Mouse (Mus musculus) erythroblast, adult 5-6 weeks (primary cell): ENCODE data around the gene Zfp689. TPM values are rescaled to one million over a fixed set of nuclear protein-coding genes. Genes with fewer than 3 reads are reported as not detected.
"Not testable (repeated sequence)": the region's sequence is repeated elsewhere in the genome, so short reads cannot be mapped to it uniquely, and the experiment has no call there.

Source experiments
- ATAC-seq: replicated peaks from 2 replicates; pipeline ENCODE4 v1.8.0; 2016; ENCODE audit warnings: moderate number of reproducible peaks, mild to moderate bottlenecking, moderate TSS enrichment, inconsistent platforms; ENCODE audit not compliant: poor library complexity, low FRiP score, severe bottlenecking
- total RNA-seq, 2 experiments: library from RNA; stranded (forward) in 1 of 2; stranded (reverse) in 1 of 2; fragments of 150-400 nt in 1 of 2; fragments of 200-764, 138-1000 nt in 1 of 2; gene quantifications; 2 replicates each; pipeline versions ENCODE4 v1.2.3 to v1.2.4; 2015 to 2017; ENCODE audit warnings: low replicate concordance in 2 of 2

Gene Zfp689
- total RNA-seq, 2 experiments from 2014 or later: 0.26 TPM; not detected in 1

DNA sequence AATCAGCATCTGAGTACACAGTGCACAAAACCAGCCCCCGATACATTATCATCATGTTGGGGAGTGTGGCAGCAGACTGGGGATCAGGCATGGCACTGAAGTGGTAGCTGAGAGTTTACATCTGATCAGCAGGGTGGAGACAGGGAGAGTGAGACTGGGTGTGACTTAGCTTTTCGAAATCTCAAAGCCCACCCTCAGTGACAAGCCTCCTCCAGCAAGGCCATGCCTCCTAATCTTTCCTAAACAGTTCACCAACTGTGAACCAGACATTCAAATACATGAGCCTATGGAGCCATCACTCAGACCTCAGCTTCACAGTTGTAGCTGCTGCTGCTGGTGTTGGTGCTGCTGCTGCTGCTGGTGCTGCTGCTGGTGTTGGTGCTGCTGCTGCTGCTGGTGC, 37.5 kb downstream of the Zfp689 start:
- ATAC-seq: no peak

DNA sequence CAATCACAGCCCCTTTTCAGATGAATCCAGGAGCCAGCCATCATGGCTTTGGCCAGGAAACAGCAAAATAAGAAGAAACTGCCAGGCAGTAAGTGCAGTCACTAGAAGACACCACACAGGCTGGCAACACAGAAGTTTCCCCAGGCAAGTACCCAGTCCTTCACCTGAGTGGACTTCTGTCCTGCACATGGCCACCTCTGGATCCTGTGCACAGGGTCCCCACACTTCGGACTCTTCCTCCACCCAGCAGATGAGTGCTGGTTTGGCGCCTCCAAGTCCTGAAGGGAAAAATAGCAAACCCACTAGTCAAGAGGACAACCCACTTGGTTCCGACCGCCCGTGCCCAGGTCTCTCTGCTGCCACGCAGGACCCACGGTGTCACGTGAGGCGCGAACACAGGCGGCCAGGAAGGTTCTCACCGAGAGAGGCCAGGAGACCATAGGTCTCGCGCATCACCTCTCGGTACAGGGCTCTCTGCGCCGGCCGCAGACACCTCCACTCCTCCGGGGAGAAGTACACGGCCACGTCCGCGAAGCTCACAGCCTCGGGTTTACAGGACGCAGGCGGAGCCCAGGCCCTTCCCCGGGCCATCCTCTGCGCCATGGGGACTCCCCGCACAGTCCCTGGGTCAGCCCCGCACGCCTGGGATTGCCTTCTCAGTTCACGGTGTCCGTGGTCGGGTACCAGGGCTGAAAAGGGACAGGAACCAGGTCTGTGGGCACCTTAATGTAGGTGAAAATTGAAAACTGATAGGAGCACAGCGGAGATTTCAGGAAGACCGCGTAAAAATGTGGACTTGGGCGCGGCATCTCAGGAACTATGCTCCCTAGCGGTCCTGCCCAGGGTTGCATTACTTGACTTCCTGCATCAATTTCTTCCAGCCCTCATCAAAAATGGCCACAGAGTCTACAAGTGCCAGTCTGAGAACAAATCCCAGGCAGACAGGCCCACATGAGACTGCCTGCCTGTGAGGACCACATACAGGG, 42.7 kb downstream of the Zfp689 start, which contains the start of gene Zfp764:
TSS of gene Zfp764 (minus strand) at position 821 of the 986 bp plus-strand sequence.
- ATAC-seq: peak; percentile 76

DNA sequence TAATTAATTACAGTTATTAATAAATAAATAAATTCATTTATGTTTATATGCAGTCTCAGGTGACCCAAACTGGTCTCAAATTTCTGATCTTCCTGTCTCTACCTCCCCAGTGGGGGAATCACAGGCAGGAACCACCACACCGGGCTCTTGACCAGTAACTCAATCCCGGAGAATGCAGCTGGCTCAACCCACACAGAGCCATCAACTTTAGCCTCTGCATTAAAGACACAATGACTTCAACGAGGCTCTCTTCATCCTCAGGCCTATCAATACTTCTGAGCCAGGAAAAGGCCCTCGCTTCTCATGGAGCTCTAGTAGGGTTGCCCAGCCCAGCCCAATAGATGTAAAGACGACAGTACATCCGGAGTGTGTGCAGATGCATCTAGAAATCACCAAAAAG, 44.9 kb downstream of the Zfp689 start:
- not testable (repeated sequence) for ATAC-seq

DNA sequence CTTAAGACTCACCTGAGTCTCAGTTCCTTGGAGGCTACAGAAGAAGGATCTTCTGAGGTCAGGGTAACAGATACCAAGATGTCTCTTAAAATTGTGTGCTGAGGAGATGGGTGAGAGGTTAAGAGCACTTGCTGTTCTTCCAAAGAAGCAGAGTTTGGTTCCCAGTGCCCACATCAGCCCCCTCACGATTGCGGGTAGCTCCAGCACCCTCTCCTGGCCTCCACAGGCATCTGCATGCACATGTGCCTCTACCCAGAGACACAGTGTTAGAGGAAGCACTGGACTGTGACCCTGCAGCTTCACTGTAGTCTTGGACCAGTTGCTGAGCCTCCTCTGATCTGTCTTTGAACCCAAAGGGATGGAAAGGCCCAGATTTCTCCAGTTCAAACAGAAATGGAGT, 46.0 kb downstream of the Zfp689 start:
- ATAC-seq: no peak

DNA sequence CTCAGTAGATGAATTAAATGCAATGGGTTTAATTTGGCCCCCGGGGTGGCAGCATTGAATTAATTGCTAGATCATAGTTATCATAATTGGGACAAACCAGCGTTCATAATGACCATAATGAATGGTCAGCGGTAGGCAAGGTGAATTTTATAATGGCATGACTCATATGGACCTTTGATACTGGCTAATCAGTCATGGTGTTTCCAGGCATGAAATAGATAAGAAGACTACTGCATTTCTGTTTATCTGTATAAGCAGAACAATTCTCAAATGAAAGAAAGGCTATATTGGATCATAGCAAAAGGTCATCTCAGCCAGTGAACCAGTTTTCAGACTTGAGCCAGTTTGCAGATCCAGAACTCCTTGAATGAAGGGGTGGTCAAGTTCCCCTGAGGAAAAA, 48.6 kb downstream of the Zfp689 start:
- no peak for ATAC-seq

DNA sequence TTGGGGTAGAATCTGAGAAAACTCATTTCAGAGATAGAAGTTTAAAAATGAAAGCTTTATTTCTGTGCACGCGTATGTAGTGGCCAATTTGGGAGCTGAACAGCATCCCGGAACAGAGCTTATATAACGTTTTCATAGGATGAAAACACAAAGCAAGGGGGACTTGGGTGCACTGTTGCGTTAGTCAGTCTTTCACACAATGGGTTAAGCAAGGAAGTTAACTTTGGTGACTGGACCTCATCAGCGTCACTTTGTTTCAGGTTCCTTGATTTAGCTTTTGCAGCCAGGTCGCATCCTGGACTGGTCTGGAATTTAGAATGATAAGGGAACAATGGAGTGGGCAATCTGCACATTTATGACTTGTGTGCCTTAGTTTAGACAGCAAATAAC, 55.0 kb downstream of the Zfp689 start:
- ATAC-seq: no peak

DNA sequence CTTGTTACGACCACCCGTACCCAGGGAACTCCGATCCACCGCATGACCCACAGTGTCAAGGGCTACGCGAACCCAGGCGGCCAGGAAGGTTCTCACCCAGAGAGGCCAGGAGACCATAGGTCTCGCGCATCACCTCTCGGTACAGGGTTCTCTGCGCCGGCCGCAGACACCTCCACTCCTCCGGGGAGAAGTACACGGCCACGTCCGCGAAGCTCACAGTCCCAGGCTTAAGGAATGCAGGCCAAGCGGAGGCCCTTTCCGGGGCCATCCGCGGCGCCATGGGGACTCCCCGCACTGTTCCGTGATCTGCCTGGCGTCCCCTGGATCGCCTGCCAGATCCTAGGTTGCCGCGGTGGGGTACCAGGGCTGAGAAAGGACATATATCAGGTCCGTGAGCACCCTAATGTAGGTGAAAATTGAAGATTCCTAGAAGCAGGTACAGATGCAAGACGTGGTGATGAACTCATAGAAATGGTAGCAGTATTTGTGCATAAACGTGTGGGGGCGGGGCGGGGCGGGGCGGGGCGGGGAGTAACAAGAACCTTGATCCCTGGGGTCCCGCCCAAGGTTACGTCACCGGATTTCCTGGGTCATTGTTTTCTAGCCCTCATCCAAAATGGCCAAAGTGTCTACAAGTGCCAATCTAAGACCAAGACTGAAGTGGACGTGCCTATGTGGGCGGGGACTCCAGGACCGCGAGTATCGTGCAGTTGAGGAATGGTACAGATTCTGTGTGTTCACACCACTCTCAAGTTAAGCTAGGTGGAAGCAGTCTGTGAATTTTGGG, 55.6 kb downstream of the Zfp689 start, which contains the start of gene E430018J23Rik:
TSS of gene E430018J23Rik (minus strand) at position 473 of the 787 bp plus-strand sequence.
- ATAC-seq: peak; percentile 70

DNA sequence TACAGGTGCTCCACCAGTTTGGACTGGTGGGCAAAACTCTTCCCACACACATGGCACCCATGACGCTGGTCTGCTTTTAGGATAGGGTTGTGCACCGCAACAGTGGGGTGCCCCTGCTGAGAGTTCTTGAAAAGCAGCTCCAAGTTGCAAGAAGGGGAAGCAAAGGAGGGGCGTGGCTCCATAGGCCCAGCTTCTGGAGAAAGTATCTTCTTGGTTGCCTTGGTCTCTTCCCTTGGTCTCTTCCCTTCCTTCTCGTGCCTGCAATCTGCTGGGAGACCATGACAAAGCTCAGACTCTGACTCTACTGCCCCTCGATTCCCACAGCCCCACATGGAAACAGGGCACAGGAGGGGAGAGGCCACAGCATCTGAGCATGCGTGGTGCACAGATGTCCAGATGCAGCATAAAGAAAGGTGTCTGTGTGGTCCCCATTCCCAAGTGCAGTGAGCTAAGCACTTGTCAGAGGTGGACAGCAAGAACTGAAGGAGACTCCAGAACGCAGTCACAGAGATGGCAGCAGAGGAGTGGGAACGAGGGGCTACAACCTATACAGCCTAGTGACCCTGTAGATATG, 56.6 kb downstream of the Zfp689 start:
- ATAC-seq: no peak

Other genes with a start within 250 kb of the Zfp689 start
- 8.1 and 23.0 TPM in 2 replicates for gene Tbc1d10b, start 240.7 kb downstream of the Zfp689 start, total RNA-seq (2015; ENCODE audit: low replicate concordance)
- gene Tbc1d10b, start 240.7 kb downstream of the Zfp689 start, total RNA-seq (2017; ENCODE audit: low replicate concordance): 77.5 and 122 TPM in 2 replicates
- gene Mylpf, start 240.3 kb downstream of the Zfp689 start, total RNA-seq (2015; ENCODE audit: low replicate concordance): 6.5 and 9.8 TPM in 2 replicates
- 16.2 and 61.5 TPM in 2 replicates for gene Mylpf, start 240.3 kb downstream of the Zfp689 start, total RNA-seq (2017; ENCODE audit: low replicate concordance)
- gene Zfp553, start 216.1 kb downstream of the Zfp689 start, total RNA-seq (2015; ENCODE audit: low replicate concordance): 1.5 and 5.2 TPM in 2 replicates
- 2.0 and 3.2 TPM in 2 replicates for gene Zfp553, start 216.1 kb downstream of the Zfp689 start, total RNA-seq (2017; ENCODE audit: low replicate concordance)
- 189 and 204 TPM in 2 replicates for gene Sept1, start 216.0 kb downstream of the Zfp689 start, total RNA-seq (2015; ENCODE audit: low replicate concordance)
- 179 and 191 TPM in 2 replicates for gene Sept1, start 216.0 kb downstream of the Zfp689 start, total RNA-seq (2017; ENCODE audit: low replicate concordance)
- gene Zfp771, start 204.9 kb downstream of the Zfp689 start, total RNA-seq (2015; ENCODE audit: low replicate concordance): 1.7 TPM in 1 of 2 replicates, not detected in the other
- 0.70 TPM in 1 of 2 replicates, not detected in the other for gene Zfp771, start 204.9 kb downstream of the Zfp689 start, total RNA-seq (2017; ENCODE audit: low replicate concordance)
- 14.0 and 24.8 TPM in 2 replicates for gene Dctpp1, start 188.4 kb downstream of the Zfp689 start, total RNA-seq (2015; ENCODE audit: low replicate concordance)
- gene Dctpp1, start 188.4 kb downstream of the Zfp689 start, total RNA-seq (2017; ENCODE audit: low replicate concordance): 2.0 and 8.6 TPM in 2 replicates
- 15.6 and 18.8 TPM in 2 replicates for gene Sephs2, start 175.1 kb downstream of the Zfp689 start, total RNA-seq (2015; ENCODE audit: low replicate concordance)
- gene Sephs2, start 175.1 kb downstream of the Zfp689 start, total RNA-seq (2017; ENCODE audit: low replicate concordance): 20.2 and 34.8 TPM in 2 replicates
- 29.0 and 34.4 TPM in 2 replicates for gene Itgal, start 152.9 kb downstream of the Zfp689 start, total RNA-seq (2015; ENCODE audit: low replicate concordance)
- gene Itgal, start 152.9 kb downstream of the Zfp689 start, total RNA-seq (2017; ENCODE audit: low replicate concordance): 4.0 and 10.4 TPM in 2 replicates
- 1.2 TPM in 1 of 2 replicates, not detected in the other for gene Zfp768, start 103.6 kb downstream of the Zfp689 start, total RNA-seq (2015; ENCODE audit: low replicate concordance)
- 0.94 and 1.5 TPM in 2 replicates for gene Zfp768, start 103.6 kb downstream of the Zfp689 start, total RNA-seq (2017; ENCODE audit: low replicate concordance)
- 0.42 and 1.2 TPM in 2 replicates for gene Zfp747, start 73.1 kb downstream of the Zfp689 start, total RNA-seq (2015; ENCODE audit: low replicate concordance)
- 1.0 and 1.3 TPM in 2 replicates for gene Zfp747, start 73.1 kb downstream of the Zfp689 start, total RNA-seq (2017; ENCODE audit: low replicate concordance)
- gene 9130019O22Rik, start 62.0 kb downstream of the Zfp689 start, total RNA-seq (2015; ENCODE audit: low replicate concordance): 0.38 TPM in 1 of 2 replicates, not detected in the other
- 1.4 and 1.8 TPM in 2 replicates for gene 9130019O22Rik, start 62.0 kb downstream of the Zfp689 start, total RNA-seq (2017; ENCODE audit: low replicate concordance)
- not detected in 2 replicates for gene E430018J23Rik, start 55.5 kb downstream of the Zfp689 start, total RNA-seq (2015; ENCODE audit: low replicate concordance)
- 0.28 and 3.4 TPM in 2 replicates for gene E430018J23Rik, start 55.5 kb downstream of the Zfp689 start, total RNA-seq (2017; ENCODE audit: low replicate concordance)
- 0.19 and 3.6 TPM in 2 replicates for gene Zfp764, start 42.3 kb downstream of the Zfp689 start, total RNA-seq (2015; ENCODE audit: low replicate concordance)
- gene Zfp764, start 42.3 kb downstream of the Zfp689 start, total RNA-seq (2017; ENCODE audit: low replicate concordance): 2.5 TPM in 1 of 2 replicates, not detected in the other
- gene Zfp688, start 27.1 kb downstream of the Zfp689 start, total RNA-seq (2015; ENCODE audit: low replicate concordance): 8.4 and 26.9 TPM in 2 replicates
- gene Zfp688, start 27.1 kb downstream of the Zfp689 start, total RNA-seq (2017; ENCODE audit: low replicate concordance): 1.0 and 3.5 TPM in 2 replicates
- gene Prr14, start 10.5 kb upstream of the Zfp689 start, total RNA-seq (2015; ENCODE audit: low replicate concordance): 65.2 and 71.7 TPM in 2 replicates
- gene Prr14, start 10.5 kb upstream of the Zfp689 start, total RNA-seq (2017; ENCODE audit: low replicate concordance): 25.4 and 41.3 TPM in 2 replicates
- 154 and 157 TPM in 2 replicates for gene Fbrs, start 30.0 kb upstream of the Zfp689 start, total RNA-seq (2015; ENCODE audit: low replicate concordance)
- gene Fbrs, start 30.0 kb upstream of the Zfp689 start, total RNA-seq (2017; ENCODE audit: low replicate concordance): 61.2 and 79.1 TPM in 2 replicates
- 51.9 and 52.5 TPM in 2 replicates for gene Srcap, start 62.8 kb upstream of the Zfp689 start, total RNA-seq (2015; ENCODE audit: low replicate concordance)
- 59.9 and 65.1 TPM in 2 replicates for gene Srcap, start 62.8 kb upstream of the Zfp689 start, total RNA-seq (2017; ENCODE audit: low replicate concordance)
- gene Gm42715, start 70.4 kb upstream of the Zfp689 start, total RNA-seq (2015; ENCODE audit: low replicate concordance): 27.9 and 44.5 TPM in 2 replicates
- 17.4 and 34.6 TPM in 2 replicates for gene Gm42715, start 70.4 kb upstream of the Zfp689 start, total RNA-seq (2017; ENCODE audit: low replicate concordance)
- 1.7 TPM in 1 of 2 replicates, not detected in the other for gene Tmem265, start 112.2 kb upstream of the Zfp689 start, total RNA-seq (2015; ENCODE audit: low replicate concordance)
- gene Tmem265, start 112.2 kb upstream of the Zfp689 start, total RNA-seq (2017; ENCODE audit: low replicate concordance): not detected in 2 replicates
- 35.1 and 44.2 TPM in 2 replicates for gene Phkg2, start 124.2 kb upstream of the Zfp689 start, total RNA-seq (2015; ENCODE audit: low replicate concordance)
- gene Phkg2, start 124.2 kb upstream of the Zfp689 start, total RNA-seq (2017; ENCODE audit: low replicate concordance): 16.2 and 40.8 TPM in 2 replicates
- 4.0 and 14.0 TPM in 2 replicates for gene Ccdc189, start 139.4 kb upstream of the Zfp689 start, total RNA-seq (2015; ENCODE audit: low replicate concordance)
- 26.1 and 31.4 TPM in 2 replicates for gene Ccdc189, start 139.4 kb upstream of the Zfp689 start, total RNA-seq (2017; ENCODE audit: low replicate concordance)
- 17.1 and 18.1 TPM in 2 replicates for gene Rnf40, start 139.6 kb upstream of the Zfp689 start, total RNA-seq (2015; ENCODE audit: low replicate concordance)
- 41.8 and 86.0 TPM in 2 replicates for gene Rnf40, start 139.6 kb upstream of the Zfp689 start, total RNA-seq (2017; ENCODE audit: low replicate concordance)
- gene Zfp629, start 166.6 kb upstream of the Zfp689 start, total RNA-seq (2015; ENCODE audit: low replicate concordance): 0.77 and 0.84 TPM in 2 replicates
- 2.0 and 3.2 TPM in 2 replicates for gene Zfp629, start 166.6 kb upstream of the Zfp689 start, total RNA-seq (2017; ENCODE audit: low replicate concordance)